Comparison of ENCODE assay signal across 8 mouse cellular contexts in genomic region chr7:19789904-19790347, GRCm38 (mm10). TPM values are rescaled to one million over a fixed set of nuclear protein-coding genes. Genes with fewer than 3 reads are reported as not detected.
DNase-seq lines count a peak whose midpoint lies in the region; ATAC-seq and TF ChIP-seq lines count a peak whose summit lies in the region.

No protein-coding gene starts in this region.

- H3K4me2 ChIP-seq in embryonic facial prominence, embryonic 14.5 days (ENCODE audit: low read depth, low read length), result peak overlapping the region; percentile 56
- peak overlapping the region; percentile 63 for H3K4me2 ChIP-seq in limb, embryonic 14.5 days (replicated peaks; ENCODE audit: low read depth, low read length, severe bottlenecking)
- H3K4me2 ChIP-seq in midbrain, embryonic 16.5 days (ENCODE audit: low read length), result peak overlapping the region; percentile 79

- peak; percentile 74 for DNase-seq in 3T3-L1 (ENCODE audit: low read depth, low spot score)
- peak; percentile 90 for DNase-seq in adrenal gland, postnatal 4 days (ENCODE audit: low spot score in 2 of 2)
- DNase-seq in embryonic facial prominence, embryonic 14.5 days (ENCODE audit: low spot score), result peak; percentile 90
- DNase-seq in heart, adult 8-10 months (ENCODE audit: low spot score), result peak; percentile 88
- DNase-seq in kidney, adult 9 months, result peak; percentile 89
- peak; percentile 84 for DNase-seq in limb, embryonic 14.5 days (ENCODE audit: low spot score)
- peak; percentile 53 to 86 for DNase-seq in spleen, adult 2 months (ENCODE audit: low read depth in 1 of 2, low spot score in 2 of 2)

- ATAC-seq in embryonic facial prominence, embryonic 14.5 days (ENCODE audit: low read depth), result peak; percentile 70
- peak; percentile 67 for ATAC-seq in limb, embryonic 14.5 days (ENCODE audit: low FRiP score, low read depth)
- ATAC-seq in midbrain, embryonic 16.5 days, result peak; percentile 67

- TF ChIP-seq CTCF in spleen, adult 2 months (IDR thresholded peaks at IDR 0.05; ENCODE audit: extremely low read depth, insufficient read depth, insufficient read length, insufficient replicate concordance), result peak; percentile 96

- no peak for TF ChIP-seq POLR2A in limb, embryonic 14.5 days (IDR thresholded peaks at IDR 0.05; ENCODE audit: borderline replicate concordance, extremely low read depth, insufficient read depth, insufficient read length)
- no peak for TF ChIP-seq POLR2A in spleen, adult 2 months (IDR thresholded peaks at IDR 0.05; ENCODE audit: low read depth, low read length)

- H3K36me3 ChIP-seq in embryonic facial prominence, embryonic 14.5 days (ENCODE audit: control insufficient read depth, insufficient read depth, low read length), result no peaks in the 10 kb centered on the region
- no peaks in the 10 kb centered on the region for H3K36me3 ChIP-seq in limb, embryonic 14.5 days (ENCODE audit: control insufficient read depth, insufficient read depth, low read length)
- H3K36me3 ChIP-seq in midbrain, embryonic 16.5 days (ENCODE audit: control insufficient read depth, insufficient read depth, low read length), result no peaks in the 10 kb centered on the region
- no peaks in the 10 kb centered on the region for H3K36me3 ChIP-seq in spleen, adult 2 months (ENCODE audit: control insufficient read depth, insufficient read depth, low read length)

- peak overlapping the region; percentile 52 for H3K9ac ChIP-seq in embryonic facial prominence, embryonic 14.5 days (ENCODE audit: low read depth, low read length)
- 0 out of 2 replicates have a peak overlapping the region, but pooled peaks have one; percentile 29 for H3K9ac ChIP-seq in limb, embryonic 14.5 days (ENCODE audit: low read depth, low read length, severe bottlenecking)
- H3K9ac ChIP-seq in midbrain, embryonic 16.5 days (ENCODE audit: low read depth, low read length), result peak overlapping the region; percentile 58

- no peak overlapping the region for H3K27ac ChIP-seq in embryonic facial prominence, embryonic 14.5 days (replicated peaks; ENCODE audit: low read depth, low read length)
- no peak overlapping the region for H3K27ac ChIP-seq in limb, embryonic 14.5 days (replicated peaks; ENCODE audit: low read depth, low read length)
- peak overlapping the region; percentile 44; the same call in 1 of the 2 replicates for H3K27ac ChIP-seq in midbrain, embryonic 16.5 days (ENCODE audit: low read length)
- no peak overlapping the region for H3K27ac ChIP-seq in spleen, adult 2 months (ENCODE audit: insufficient read depth, low read length)

- H3K9me3 ChIP-seq in embryonic facial prominence, embryonic 14.5 days (ENCODE audit: control insufficient read depth, low read length), result no peaks in the 10 kb centered on the region
- H3K9me3 ChIP-seq in limb, embryonic 14.5 days (ENCODE audit: control insufficient read depth, low read length), result no peaks in the 10 kb centered on the region
- no peaks in the 10 kb centered on the region for H3K9me3 ChIP-seq in midbrain, embryonic 16.5 days (replicated peaks; ENCODE audit: control insufficient read depth, low read length, poor library complexity, severe bottlenecking)

- H3K27me3 ChIP-seq in embryonic facial prominence, embryonic 14.5 days (replicated peaks; ENCODE audit: control insufficient read depth, insufficient read depth, low read length), result peaks cover 4% of the 10 kb centered on the region; the same call in 1 of the 2 replicates
- 0 out of 2 replicates have a peak, but pooled peaks cover 2% of the 10 kb centered on the region for H3K27me3 ChIP-seq in limb, embryonic 14.5 days (ENCODE audit: control insufficient read depth, insufficient read depth, low read length)
- 0 out of 2 replicates have a peak, but pooled peaks cover 2% of the 10 kb centered on the region for H3K27me3 ChIP-seq in midbrain, embryonic 16.5 days (ENCODE audit: control insufficient read depth, insufficient read depth, low read depth, low read length)
- no peaks in the 10 kb centered on the region for H3K27me3 ChIP-seq in spleen, adult 2 months (ENCODE audit: control insufficient read depth, insufficient read depth, low read length)

- 2% methylated on average over 19 of the region's 19 CpGs for WGBS in embryonic facial prominence, embryonic 14.5 days
- WGBS in limb, embryonic 14.5 days, result 2% methylated on average over 16 of the region's 19 CpGs
- under 1% methylated on average over 19 of the region's 19 CpGs for WGBS in midbrain, embryonic 16.5 days
- 2% methylated on average over 19 of the region's 19 CpGs for WGBS in spleen, adult 2 months

- peak overlapping the region; percentile 30 for H3K4me3 ChIP-seq in embryonic facial prominence, embryonic 14.5 days (ENCODE audit: low read depth, low read length)
- peak overlapping the region; percentile 27 for H3K4me3 ChIP-seq in limb, embryonic 14.5 days (replicated peaks; ENCODE audit: low read length)
- H3K4me3 ChIP-seq in midbrain, embryonic 16.5 days (ENCODE audit: low read depth, low read length), result peak overlapping the region; percentile 36
- H3K4me3 ChIP-seq in spleen, adult 2 months (ENCODE audit: extremely low read depth, insufficient read depth, insufficient read length), result peak overlapping the region; percentile 26; the same call in 1 of the 2 replicates

- H3K4me1 ChIP-seq in embryonic facial prominence, embryonic 14.5 days (ENCODE audit: control insufficient read depth, insufficient read depth, low read length), result no peaks in the 10 kb centered on the region
- no peaks in the 10 kb centered on the region for H3K4me1 ChIP-seq in limb, embryonic 14.5 days (ENCODE audit: control insufficient read depth, insufficient read depth, low read length)
- H3K4me1 ChIP-seq in midbrain, embryonic 16.5 days (ENCODE audit: control insufficient read depth, insufficient read depth, low read length), result peaks cover 3% of the 10 kb centered on the region; the same call in 1 of the 2 replicates
- peaks cover 13% of the 10 kb centered on the region for H3K4me1 ChIP-seq in spleen, adult 2 months (ENCODE audit: control insufficient read depth, insufficient read depth, insufficient read length)

RNA-seq across cellular contexts. Expression of gene Cblc, which starts 6.7 kb away (rescaled TPM):
- total RNA-seq in adrenal gland, postnatal 4 days (2021), result 1 to 10 TPM in 1 of 2 experiments, under 1 TPM in 1; 0.68 to 1.0 TPM
- 4.7 TPM in 2 replicates for polyA plus RNA-seq in embryonic facial prominence, embryonic 14.5 days (2014; fragmentation: Nextera tagmentation; extraction: Ambion mirVana)
- under 1 TPM in 2 of 4 experiments, not detected in 2; 0.37 to 0.76 TPM for total RNA-seq in heart, adult 8-10 months (2022)
- polyA plus RNA-seq in limb, embryonic 14.5 days (2012; rRNA removed), result 5.2 and 5.9 TPM in 2 replicates
- polyA plus RNA-seq in limb, embryonic 14.5 days (2014; fragmentation: Nextera tagmentation; extraction: Ambion mirVana), result 7.5 and 8.6 TPM in 2 replicates
- 0.44 and 0.49 TPM in 2 replicates for polyA plus RNA-seq in midbrain, embryonic 16.5 days (2015; fragmentation: Nextera tagmentation; extraction: Ambion mirVana)
- 1.4 TPM in 2 replicates for polyA plus RNA-seq in spleen, adult 2 months (2012; rRNA removed)

RNA-seq across cellular contexts. Expression of gene Bcam, which starts 19.1 kb away (rescaled TPM):
- total RNA-seq in adrenal gland, postnatal 4 days (2021), result 10 to 100 TPM; 59.8 to 84.7 TPM
- polyA plus RNA-seq in embryonic facial prominence, embryonic 14.5 days (2014; fragmentation: Nextera tagmentation; extraction: Ambion mirVana), result 101 and 114 TPM in 2 replicates
- 100 to 1,000 TPM; 185 to 199 (median 197) TPM for total RNA-seq in heart, adult 8-10 months (2022)
- polyA plus RNA-seq in limb, embryonic 14.5 days (2012; rRNA removed), result 94.3 and 108 TPM in 2 replicates
- 114 and 116 TPM in 2 replicates for polyA plus RNA-seq in limb, embryonic 14.5 days (2014; fragmentation: Nextera tagmentation; extraction: Ambion mirVana)
- polyA plus RNA-seq in midbrain, embryonic 16.5 days (2015; fragmentation: Nextera tagmentation; extraction: Ambion mirVana), result 10.5 and 14.0 TPM in 2 replicates
- polyA plus RNA-seq in spleen, adult 2 months (2012; rRNA removed), result 30.1 and 39.8 TPM in 2 replicates

RNA-seq across cellular contexts. Expression of gene Bcl3, which starts 32.6 kb away (rescaled TPM):
- 10 to 100 TPM in 1 of 2 experiments, 1 to 10 TPM in 1; 9.6 to 11.5 TPM for total RNA-seq in adrenal gland, postnatal 4 days (2021)
- polyA plus RNA-seq in embryonic facial prominence, embryonic 14.5 days (2014; fragmentation: Nextera tagmentation; extraction: Ambion mirVana), result 4.3 and 4.6 TPM in 2 replicates
- total RNA-seq in heart, adult 8-10 months (2022), result 1 to 10 TPM; 2.1 to 4.4 (median 3.5) TPM
- polyA plus RNA-seq in limb, embryonic 14.5 days (2012; rRNA removed), result 5.5 and 7.6 TPM in 2 replicates
- 3.1 and 4.7 TPM in 2 replicates for polyA plus RNA-seq in limb, embryonic 14.5 days (2014; fragmentation: Nextera tagmentation; extraction: Ambion mirVana)
- polyA plus RNA-seq in midbrain, embryonic 16.5 days (2015; fragmentation: Nextera tagmentation; extraction: Ambion mirVana), result 0.65 and 1.0 TPM in 2 replicates
- polyA plus RNA-seq in spleen, adult 2 months (2012; rRNA removed), result 102 and 149 TPM in 2 replicates

RNA-seq across cellular contexts. Expression of gene Nectin2, which starts 39.6 kb away (rescaled TPM):
- 10 to 100 TPM; 72.0 to 80.6 TPM for total RNA-seq in adrenal gland, postnatal 4 days (2021)
- 55.2 and 62.0 TPM in 2 replicates for polyA plus RNA-seq in embryonic facial prominence, embryonic 14.5 days (2014; fragmentation: Nextera tagmentation; extraction: Ambion mirVana)
- total RNA-seq in heart, adult 8-10 months (2022), result 10 to 100 TPM; 24.8 to 37.3 (median 34.9) TPM
- polyA plus RNA-seq in limb, embryonic 14.5 days (2012; rRNA removed), result 58.9 and 72.1 TPM in 2 replicates
- 71.3 and 80.8 TPM in 2 replicates for polyA plus RNA-seq in limb, embryonic 14.5 days (2014; fragmentation: Nextera tagmentation; extraction: Ambion mirVana)
- 55.3 and 56.7 TPM in 2 replicates for polyA plus RNA-seq in midbrain, embryonic 16.5 days (2015; fragmentation: Nextera tagmentation; extraction: Ambion mirVana)
- polyA plus RNA-seq in spleen, adult 2 months (2012; rRNA removed), result 23.3 and 24.4 TPM in 2 replicates

Comparison
In these comparisons a context has a peak if more than half of its experiments do, and no peak if none do; other contexts are left out.
1. RNA of gene Bcl3, which starts 32.6 kb away (polyA plus RNA-seq): 102 to 149 TPM in spleen, adult 2 months; 3.1 to 7.6 TPM in limb, embryonic 14.5 days, 4.3 to 4.6 TPM in embryonic facial prominence, embryonic 14.5 days and 0.65 to 1.0 TPM in midbrain, embryonic 16.5 days; every median in the first group is over 10 times any median in the second.
2. Peak in every context shown above with its lines, with median percentiles within 50 percentile points of each other: DNase-seq, ATAC-seq, H3K4me2 ChIP-seq, H3K4me3 ChIP-seq and H3K9ac ChIP-seq.